Mouse (Mus musculus): ENCODE data around the gene Lclat1. TPM values are rescaled to one million over a fixed set of nuclear protein-coding genes. Genes with fewer than 3 reads are reported as not detected.
"Not testable (repeated sequence)": the region's sequence is repeated elsewhere in the genome, so short reads cannot be mapped to it uniquely, and the experiment has no call there.

The Lclat1 gene
- polyA plus RNA-seq, 1 experiment, result 9.6 TPM

DNA sequence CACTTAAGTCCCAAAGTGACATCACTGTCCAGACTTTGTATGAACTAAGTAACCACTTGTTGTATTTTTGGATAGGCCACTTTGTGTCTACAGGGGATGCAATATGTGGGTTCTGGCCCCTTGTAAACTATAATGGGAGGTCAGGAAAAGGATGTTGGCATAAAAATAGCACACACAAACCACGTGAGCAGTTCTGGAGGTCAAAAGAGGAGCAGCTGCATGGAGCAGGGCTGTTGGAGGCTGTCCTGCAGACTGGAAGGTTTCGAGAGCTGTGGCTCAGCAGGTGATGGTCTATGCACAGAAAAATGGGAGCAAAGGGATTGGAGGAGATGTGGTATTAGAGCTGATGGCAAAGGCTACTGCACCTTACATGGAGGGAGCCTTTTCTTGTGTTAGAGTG lies 18.6 kb downstream of the Lclat1 start:
- no peak overlapping the region for H3K4me3 ChIP-seq (ENCODE audit: insufficient read depth, low read length)
- TF ChIP-seq POLR2A (IDR thresholded peaks at IDR 0.05; ENCODE audit: borderline replicate concordance, low read depth, low read length) (no peak), CTCF (IDR thresholded peaks at IDR 0.05; ENCODE audit: low read depth, low read length) (no peak)

DNA sequence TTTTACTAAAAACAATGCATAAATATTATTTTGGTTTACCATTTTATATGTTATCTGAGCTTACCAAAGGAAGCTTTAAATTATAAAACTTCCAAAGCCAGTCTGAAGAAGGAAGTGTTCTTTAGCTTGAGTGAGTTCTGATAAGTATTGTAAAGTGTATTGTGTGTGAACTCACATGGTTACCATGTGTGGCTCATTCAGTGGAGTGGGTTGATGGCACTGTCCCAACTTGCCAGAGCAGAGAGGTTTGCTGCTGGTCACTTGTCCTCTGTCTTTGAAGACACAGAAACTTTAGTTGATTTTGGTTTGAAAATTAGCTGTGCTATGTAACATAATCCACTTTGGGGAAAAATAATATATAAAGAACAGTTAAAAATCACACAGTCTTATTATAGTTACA lies 19.1 kb downstream of the Lclat1 start:
- Histone ChIP-seq H3K4me3 (ENCODE audit: insufficient read depth, low read length) (no peak overlapping the region), H3K27ac (ENCODE audit: insufficient read depth, low read depth, low read length) (no peak overlapping the region), H3K4me1 (ENCODE audit: control insufficient read depth, insufficient read depth, low read length) (peaks cover 11% of the 10 kb centered on the region)
- TF ChIP-seq POLR2A (IDR thresholded peaks at IDR 0.05; ENCODE audit: borderline replicate concordance, low read depth, low read length), result no peak

More for the DNA sequence above, 18.6 kb downstream of the Lclat1 start:
- no peak overlapping the region for H3K27ac ChIP-seq (ENCODE audit: insufficient read depth, low read depth, low read length)
- H3K4me1 ChIP-seq (ENCODE audit: control insufficient read depth, insufficient read depth, low read length), result peaks cover 11% of the 10 kb centered on the region

DNA sequence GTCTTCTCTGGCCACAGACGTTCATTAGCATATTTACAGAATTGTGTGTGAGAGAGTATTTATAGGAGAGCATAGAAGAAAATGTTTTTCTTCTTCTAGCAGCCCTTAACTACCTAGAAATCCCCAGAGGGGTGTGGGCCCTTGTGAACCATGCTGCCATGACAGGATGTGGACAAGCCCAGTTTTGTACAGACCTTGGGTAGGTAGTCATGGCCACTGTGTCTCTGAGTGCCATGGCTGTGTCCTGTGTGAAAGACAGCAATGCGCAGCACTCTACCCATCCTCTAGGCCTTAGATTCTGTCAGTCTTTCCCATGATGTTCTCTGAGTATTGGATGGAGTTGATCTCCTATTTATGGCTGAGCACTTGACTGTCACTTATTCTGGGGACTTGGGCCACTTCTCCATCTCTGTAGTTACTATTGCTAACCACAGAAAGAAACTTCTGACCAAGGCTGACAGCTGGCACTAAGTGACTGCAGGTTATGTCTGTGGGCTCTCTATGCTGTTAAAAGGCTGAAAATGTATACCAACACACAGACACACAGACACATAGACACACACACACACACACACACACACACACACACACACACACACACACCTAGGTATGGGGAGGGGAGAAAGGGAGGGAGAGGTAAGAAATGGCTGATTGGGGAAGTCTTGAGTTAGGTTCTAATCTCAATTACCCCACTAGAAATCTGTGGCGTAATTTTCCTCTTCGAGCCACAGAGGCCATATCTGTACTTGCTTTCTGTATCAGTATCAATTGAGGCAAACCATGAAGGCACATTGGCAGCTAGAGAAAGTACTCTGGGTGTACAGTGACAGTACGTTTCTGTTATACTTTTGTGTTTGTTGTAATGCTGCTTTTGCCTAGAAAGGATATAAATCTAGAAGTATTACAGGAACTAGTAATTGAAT lies 29.0 kb downstream of the Lclat1 start:
- Histone ChIP-seq H3K27ac (ENCODE audit: insufficient read depth, low read depth, low read length) (no peak overlapping the region), H3K4me3 (ENCODE audit: insufficient read depth, low read length) (no peak overlapping the region), H3K4me1 (ENCODE audit: control insufficient read depth, insufficient read depth, low read length) (no peaks in the 10 kb centered on the region)
- TF ChIP-seq POLR2A (IDR thresholded peaks at IDR 0.05; ENCODE audit: borderline replicate concordance, low read depth, low read length) (no peak), CTCF (IDR thresholded peaks at IDR 0.05; ENCODE audit: low read depth, low read length) (no peak)

DNA sequence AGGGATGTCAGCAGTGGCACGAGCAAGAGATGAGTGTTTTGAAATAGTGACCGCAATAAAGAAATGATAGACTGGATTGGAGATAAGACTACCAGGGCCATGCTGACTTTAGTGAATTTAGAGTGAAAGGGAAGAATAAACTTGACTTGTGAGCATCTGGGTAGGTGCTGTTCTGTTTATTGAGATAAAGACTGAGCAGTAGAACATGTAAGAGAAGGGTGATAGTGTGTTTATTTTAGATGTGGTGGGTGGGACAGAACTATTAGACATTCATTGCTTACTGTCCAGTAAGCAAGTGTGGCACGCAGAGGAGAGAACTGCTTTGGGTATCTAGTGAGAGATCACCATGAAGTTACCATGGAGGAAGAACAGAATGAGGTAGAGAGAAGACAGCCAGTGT lies 30.4 kb downstream of the Lclat1 start:
- TF ChIP-seq POLR2A (IDR thresholded peaks at IDR 0.05; ENCODE audit: borderline replicate concordance, low read depth, low read length), result no peak
- no peak for TF ChIP-seq CTCF (IDR thresholded peaks at IDR 0.05; ENCODE audit: low read depth, low read length)
- no peak overlapping the region for H3K27ac ChIP-seq (ENCODE audit: insufficient read depth, low read depth, low read length)
- no peak overlapping the region for H3K4me3 ChIP-seq (ENCODE audit: insufficient read depth, low read length)
- H3K4me1 ChIP-seq (ENCODE audit: control insufficient read depth, insufficient read depth, low read length), result no peaks in the 10 kb centered on the region

DNA sequence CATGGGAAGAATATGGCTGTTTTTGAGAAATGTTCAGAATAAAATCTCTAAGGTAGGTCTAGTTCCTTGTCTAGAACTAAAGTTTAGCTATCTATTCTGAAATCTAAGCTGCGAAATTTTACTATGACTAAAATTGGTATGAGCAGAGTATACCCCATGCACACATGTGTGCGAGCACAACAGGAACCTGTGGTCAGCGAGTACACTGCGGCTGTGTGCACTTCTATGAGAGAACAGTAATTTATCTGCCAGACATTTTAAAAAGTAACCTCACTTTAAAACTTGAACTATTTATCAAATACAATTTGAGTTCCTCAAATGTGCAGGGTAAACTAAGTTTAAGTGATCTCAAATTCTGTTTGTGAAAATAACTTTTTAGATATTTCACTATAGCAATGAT lies 34.2 kb downstream of the Lclat1 start:
- Histone ChIP-seq H3K4me3 (ENCODE audit: insufficient read depth, low read length) (no peak overlapping the region), H3K4me1 (ENCODE audit: control insufficient read depth, insufficient read depth, low read length) (no peaks in the 10 kb centered on the region)
- no peak for TF ChIP-seq POLR2A (IDR thresholded peaks at IDR 0.05; ENCODE audit: borderline replicate concordance, low read depth, low read length)
- TF ChIP-seq CTCF (IDR thresholded peaks at IDR 0.05; ENCODE audit: low read depth, low read length), result no peak

DNA sequence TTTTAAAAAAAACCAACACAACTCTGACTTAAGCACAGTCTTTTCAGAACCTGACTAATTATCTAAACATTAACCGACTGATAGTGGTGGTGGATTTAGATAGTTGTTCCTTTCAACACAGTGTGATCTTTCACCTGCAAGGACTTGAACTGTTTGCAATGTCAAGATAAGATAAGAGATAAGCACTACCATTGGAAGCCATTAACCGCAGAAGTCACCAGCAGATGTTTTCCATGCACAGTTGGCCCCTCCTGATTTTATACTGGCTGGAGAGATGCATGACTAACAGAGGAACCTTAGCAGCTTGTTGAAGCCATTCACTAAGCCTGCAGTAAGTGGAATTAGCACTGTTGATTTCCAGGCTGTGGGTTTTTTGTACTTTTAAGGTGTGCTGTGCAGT lies 34.7 kb downstream of the Lclat1 start:
- no peak overlapping the region for H3K27ac ChIP-seq (ENCODE audit: insufficient read depth, low read depth, low read length)
- no peak overlapping the region for H3K4me3 ChIP-seq (ENCODE audit: insufficient read depth, low read length)
- no peak for TF ChIP-seq POLR2A (IDR thresholded peaks at IDR 0.05; ENCODE audit: borderline replicate concordance, low read depth, low read length)
- TF ChIP-seq CTCF (IDR thresholded peaks at IDR 0.05; ENCODE audit: low read depth, low read length), result no peak
- no peaks in the 10 kb centered on the region for H3K4me1 ChIP-seq (ENCODE audit: control insufficient read depth, insufficient read depth, low read length)

More for the DNA sequence above, 34.2 kb downstream of the Lclat1 start:
- H3K27ac ChIP-seq (ENCODE audit: insufficient read depth, low read depth, low read length), result no peak overlapping the region

DNA sequence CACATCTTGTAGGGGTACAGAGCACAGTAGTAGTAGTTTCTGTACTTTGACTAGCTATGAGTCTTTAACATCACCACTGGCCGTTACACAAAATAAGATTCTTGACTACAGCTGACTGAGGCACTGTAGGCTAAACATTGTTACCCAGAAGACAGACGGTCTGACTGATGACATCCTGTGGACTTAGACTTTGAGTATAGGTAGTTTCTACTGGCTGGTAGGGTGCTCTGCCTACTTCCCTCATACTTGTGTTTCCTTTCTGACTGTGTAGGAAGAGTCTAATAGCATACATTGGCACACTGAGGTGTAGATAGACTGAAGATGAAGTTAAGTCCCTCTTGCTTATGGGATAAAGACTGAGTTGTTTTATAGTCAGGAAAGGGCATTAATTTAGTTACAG lies 37.6 kb downstream of the Lclat1 start:
- no peaks in the 10 kb centered on the region for H3K4me1 ChIP-seq (ENCODE audit: control insufficient read depth, insufficient read depth, low read length)
- H3K4me3 ChIP-seq (ENCODE audit: insufficient read depth, low read length), result no peak overlapping the region
- TF ChIP-seq POLR2A (IDR thresholded peaks at IDR 0.05; ENCODE audit: borderline replicate concordance, low read depth, low read length) (no peak), CTCF (IDR thresholded peaks at IDR 0.05; ENCODE audit: low read depth, low read length) (no peak)
- H3K27ac ChIP-seq (ENCODE audit: insufficient read depth, low read depth, low read length), result no peak overlapping the region

DNA sequence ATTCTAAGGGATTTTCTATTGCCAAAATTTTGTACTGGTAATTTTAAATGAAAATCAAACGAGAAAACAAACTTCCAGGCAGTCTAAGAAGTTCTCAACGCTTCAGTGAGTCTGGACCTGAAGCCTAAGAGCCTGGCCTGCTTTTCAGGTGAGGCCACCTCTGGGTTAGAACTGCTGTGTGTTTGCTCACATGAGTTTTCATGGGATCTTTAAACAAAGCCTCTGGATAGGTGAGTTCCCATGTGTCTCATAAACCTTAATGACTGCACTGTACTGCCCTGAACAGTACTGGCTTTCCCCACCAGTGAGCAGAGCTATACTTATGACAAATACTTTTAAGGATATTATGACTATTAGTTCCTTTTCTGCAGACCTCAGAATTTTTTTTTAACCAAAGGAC lies 40.8 kb downstream of the Lclat1 start:
- TF ChIP-seq CTCF (IDR thresholded peaks at IDR 0.05; ENCODE audit: low read depth, low read length) (no peak), POLR2A (IDR thresholded peaks at IDR 0.05; ENCODE audit: borderline replicate concordance, low read depth, low read length) (no peak)
- Histone ChIP-seq H3K4me1 (ENCODE audit: control insufficient read depth, insufficient read depth, low read length) (no peaks in the 10 kb centered on the region), H3K27ac (ENCODE audit: insufficient read depth, low read depth, low read length) (no peak overlapping the region), H3K4me3 (ENCODE audit: insufficient read depth, low read length) (no peak overlapping the region)

DNA sequence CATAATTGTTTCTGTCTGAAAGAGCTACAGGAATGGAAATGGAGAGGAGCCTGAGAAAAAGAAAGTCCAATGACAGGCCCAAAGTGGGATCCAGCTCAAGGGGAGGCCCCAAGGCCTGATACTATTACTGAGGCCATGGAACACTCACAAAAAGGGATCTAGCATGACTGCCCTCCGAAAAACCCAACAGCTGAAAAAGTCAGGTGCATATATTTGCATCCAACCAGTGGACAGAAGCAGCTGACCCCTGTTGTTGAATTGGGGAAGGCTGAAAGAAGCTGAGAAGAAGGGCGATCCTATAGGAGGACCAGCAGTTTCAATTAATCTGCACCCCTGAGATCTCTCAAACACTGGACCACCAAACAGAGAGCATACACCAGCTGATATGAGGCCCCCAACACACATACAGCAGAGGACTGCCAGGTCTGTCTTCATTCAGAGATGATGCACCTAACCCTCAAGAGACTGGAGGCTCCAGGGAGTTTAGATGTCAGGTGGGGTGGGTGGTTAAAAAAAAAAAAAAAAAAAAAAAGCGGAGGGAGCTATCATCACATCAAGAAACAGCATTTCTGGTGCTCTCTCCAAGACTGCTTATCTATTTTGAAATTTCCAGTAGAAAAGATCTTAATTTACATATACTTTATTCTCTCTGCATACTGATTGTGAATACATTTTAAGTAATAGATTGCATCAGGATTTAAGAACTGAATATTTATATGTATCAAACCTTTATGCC lies 45.2 kb downstream of the Lclat1 start:
- H3K4me3 ChIP-seq (ENCODE audit: insufficient read depth, low read length); H3K27ac ChIP-seq (ENCODE audit: insufficient read depth, low read depth, low read length): not testable (repeated sequence)

DNA sequence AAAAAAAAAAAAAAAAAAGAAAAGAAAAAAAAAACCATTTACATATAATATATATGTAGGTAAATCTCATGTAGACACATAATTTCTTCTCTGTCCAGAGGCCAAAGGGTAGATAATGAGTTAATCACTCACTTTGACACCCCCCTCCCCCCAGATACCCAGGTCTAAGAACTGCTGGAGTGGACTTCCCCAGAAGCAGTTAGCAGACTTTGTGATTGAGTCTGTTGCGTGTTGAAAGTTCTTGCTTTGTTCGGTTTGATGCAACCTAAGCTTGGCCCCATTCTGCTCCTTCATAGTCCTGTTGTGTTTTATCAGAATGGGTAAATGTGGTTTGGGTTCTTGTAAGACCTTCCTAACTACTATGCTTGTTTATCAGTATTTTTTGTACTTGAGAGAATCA lies 45.9 kb downstream of the Lclat1 start:
- Histone ChIP-seq H3K27ac (ENCODE audit: insufficient read depth, low read depth, low read length) (no peak overlapping the region), H3K4me1 (ENCODE audit: control insufficient read depth, insufficient read depth, low read length) (no peaks in the 10 kb centered on the region), H3K4me3 (ENCODE audit: insufficient read depth, low read length) (no peak overlapping the region)
- TF ChIP-seq CTCF (IDR thresholded peaks at IDR 0.05; ENCODE audit: low read depth, low read length), result no peak
- no peak for TF ChIP-seq POLR2A (IDR thresholded peaks at IDR 0.05; ENCODE audit: borderline replicate concordance, low read depth, low read length)

More for the DNA sequence above, 45.2 kb downstream of the Lclat1 start:
- H3K4me1 ChIP-seq (ENCODE audit: control insufficient read depth, insufficient read depth, low read length), result not testable (repeated sequence)

Data from bone marrow macrophage, adult 2 months (primary cell).